Mouse (Mus musculus) kidney, adult 2 months (tissue): ENCODE measurements at regions not wholly inside any gene's neighbourhood (a gene's known extent, or its start where the extent isn't known, plus 50 kb on each side); places are given as distances from the start of the nearest gene placed in this dataset.
A peak's percentile ranks its signal among the peaks of the same experiment; 100 is the strongest.

Experiments
- DNase-seq: peaks from one replicate; pipeline ENCODE4 v3.0.0; 2021
- H3K27ac ChIP-seq: fragments of 200-500 bp; 2 replicates; pipeline ENCODE4 v1.5.1; 2012; ENCODE audit warnings: low read depth, low read length, control low read depth, inconsistent platforms; ENCODE audit not compliant: insufficient read depth
- H3K27me3 ChIP-seq: fragments of 200-500 bp; replicated peaks from 2 replicates; pipeline ENCODE4 v1.6.1; 2012; ENCODE audit warnings: mild to moderate bottlenecking, moderate library complexity, low read length, inconsistent platforms; ENCODE audit not compliant: control insufficient read depth, insufficient read depth
- H3K36me3 ChIP-seq: fragments of 200-500 bp; 2 replicates; pipeline ENCODE4 v1.6.1; 2012; ENCODE audit warnings: mild to moderate bottlenecking, moderate library complexity, low read length, inconsistent platforms; ENCODE audit not compliant: control insufficient read depth, insufficient read depth
- H3K4me1 ChIP-seq: fragments of 200-500 bp; 2 replicates; pipeline ENCODE4 v1.6.1; 2011; ENCODE audit warnings: low read length; ENCODE audit not compliant: control insufficient read depth, insufficient read depth
- H3K4me3 ChIP-seq: fragments of 200-500 bp; 2 replicates; pipeline ENCODE4 v1.5.1; 2011; ENCODE audit warnings: mild to moderate bottlenecking, low read depth, low read length, control low read depth; ENCODE audit not compliant: insufficient read depth
- CTCF ChIP-seq: fragments of 200-500 bp; conservative IDR thresholded peaks from 2 replicates; pipeline ENCODE4 v1.5.1; 2011; ENCODE audit warnings: low read depth, mild to moderate bottlenecking, control low read depth, low read length, moderate library complexity, mixed read lengths; ENCODE audit not compliant: insufficient read depth, insufficient read length
- POLR2A ChIP-seq: fragments of 200-500 bp; IDR thresholded peaks from one replicate; pipeline ENCODE4 v1.6.1; 2011; ENCODE audit warnings: low read depth, low read length, control low read depth
- whole genome bisulfite sequencing: fragments of 180-500 bp; shearing (Covaris S2); methylation state at CpG from one replicate; pipeline ENCODE4 v1.1.7; 2018; 5-methylcytosine and 5-hydroxymethylcytosine counted together

DNA sequence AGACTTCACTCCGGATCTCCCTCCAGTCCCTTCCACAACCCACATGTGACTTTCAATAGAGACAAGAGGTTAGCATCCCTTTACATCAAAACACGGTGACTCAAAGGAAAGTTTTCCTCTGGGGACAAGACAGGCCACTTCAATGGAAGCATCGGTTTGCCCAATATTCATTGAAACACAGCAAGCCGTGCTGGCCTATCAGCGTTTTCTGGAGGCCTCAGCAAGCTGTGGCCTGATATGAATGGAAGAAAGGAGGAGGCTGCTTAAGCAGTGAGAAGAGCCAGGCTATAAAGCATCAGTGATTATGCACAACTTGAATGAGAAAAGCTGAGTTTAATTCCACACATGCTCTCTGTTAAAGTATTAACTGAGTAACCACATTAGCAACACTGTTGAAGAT lies 125.3 kb upstream of the Map3k7 start:
- DNase-seq: no peak
- H3K4me3 ChIP-seq: no peak overlapping the region
- no peaks in the 10 kb centered on the region for H3K36me3 ChIP-seq
- H3K4me1 ChIP-seq: no peaks in the 10 kb centered on the region
- no peaks in the 10 kb centered on the region for H3K27me3 ChIP-seq
- 59% methylated on average over 5 of the region's 5 CpGs for WGBS
- TF ChIP-seq CTCF (no peak), POLR2A (no peak)
- no peak overlapping the region for H3K27ac ChIP-seq

DNA sequence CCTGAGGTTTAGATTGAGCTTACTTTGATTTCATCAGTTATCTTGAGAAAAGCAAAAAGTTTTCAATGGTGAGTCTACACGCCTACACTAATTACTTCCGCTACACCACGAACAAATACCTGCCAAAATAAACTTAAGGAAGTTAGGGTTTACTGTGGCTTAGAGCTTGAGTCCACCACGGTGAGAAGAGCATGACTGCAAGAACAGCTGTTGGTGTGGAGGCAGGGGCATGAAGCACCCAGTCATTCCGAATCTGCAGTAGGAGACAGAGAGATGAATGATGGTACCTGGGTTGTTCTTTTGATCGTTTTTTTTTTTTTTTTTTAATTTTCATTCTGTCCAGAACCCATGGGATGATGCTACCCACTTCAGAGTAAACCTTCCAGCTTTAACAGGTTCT lies 114.1 kb upstream of the Map3k7 start:
- H3K4me1 ChIP-seq: no peaks in the 10 kb centered on the region
- WGBS: 58% methylated on average over 6 of the region's 6 CpGs
- TF ChIP-seq POLR2A (no peak), CTCF (no peak)
- no peak for DNase-seq
- no peak overlapping the region for H3K27ac ChIP-seq
- no peak overlapping the region for H3K4me3 ChIP-seq
- no peaks in the 10 kb centered on the region for H3K36me3 ChIP-seq
- no peaks in the 10 kb centered on the region for H3K27me3 ChIP-seq

DNA sequence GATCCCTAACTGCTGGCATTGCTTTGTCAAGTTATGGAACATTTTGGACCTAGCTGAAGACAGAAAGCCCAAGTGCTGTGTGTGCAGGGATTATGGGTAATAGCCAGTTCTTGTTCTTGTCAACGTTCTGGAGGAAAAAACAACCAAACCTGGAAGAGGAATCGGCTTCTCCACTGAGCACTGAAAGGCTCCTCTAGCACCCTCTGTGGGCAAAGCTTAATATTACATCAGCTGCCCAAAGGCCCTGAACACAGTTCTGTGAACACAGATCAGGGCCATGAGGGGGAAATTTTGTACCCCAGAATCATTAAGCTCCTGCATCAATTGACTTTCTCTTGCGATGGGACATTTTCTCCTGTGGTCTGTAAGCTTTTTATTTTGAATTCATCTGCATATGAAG lies 112.9 kb upstream of the Map3k7 start:
- 37% methylated on average over 3 of the region's 3 CpGs for WGBS
- no peak; the same call in 1 of the 2 replicates for TF ChIP-seq CTCF
- no peak for TF ChIP-seq POLR2A
- H3K36me3 ChIP-seq: no peaks in the 10 kb centered on the region
- H3K27me3 ChIP-seq: no peaks in the 10 kb centered on the region
- H3K4me3 ChIP-seq: no peak overlapping the region
- H3K27ac ChIP-seq: no peak overlapping the region
- peak; percentile 31 for DNase-seq
- no peaks in the 10 kb centered on the region for H3K4me1 ChIP-seq

DNA sequence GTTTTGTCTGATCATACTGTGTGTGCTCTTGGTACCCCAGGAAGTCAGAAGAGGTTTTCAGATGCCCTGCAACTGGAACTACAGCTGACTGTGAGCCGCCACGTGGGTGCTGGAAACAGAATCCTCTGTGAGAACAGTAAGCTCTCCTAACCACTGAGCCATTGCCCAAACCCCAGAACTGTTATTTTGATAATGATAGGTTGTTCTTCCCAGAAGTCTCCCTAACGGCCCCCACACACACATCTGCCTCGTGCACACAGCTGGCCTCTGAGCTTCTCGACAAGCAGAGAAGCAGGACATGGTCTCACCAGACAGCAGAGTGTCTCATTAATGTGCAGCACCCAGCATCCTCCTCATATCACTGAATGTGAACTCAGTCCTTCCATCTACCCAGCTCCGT lies 110.0 kb upstream of the Map3k7 start:
- no peaks in the 10 kb centered on the region for H3K36me3 ChIP-seq
- WGBS: 72% methylated on average over 6 of the region's 6 CpGs
- TF ChIP-seq POLR2A (no peak), CTCF (no peak)
- DNase-seq: no peak
- H3K27me3 ChIP-seq: no peaks in the 10 kb centered on the region
- no peaks in the 10 kb centered on the region for H3K4me1 ChIP-seq
- H3K4me3 ChIP-seq: no peak overlapping the region
- H3K27ac ChIP-seq: no peak overlapping the region

DNA sequence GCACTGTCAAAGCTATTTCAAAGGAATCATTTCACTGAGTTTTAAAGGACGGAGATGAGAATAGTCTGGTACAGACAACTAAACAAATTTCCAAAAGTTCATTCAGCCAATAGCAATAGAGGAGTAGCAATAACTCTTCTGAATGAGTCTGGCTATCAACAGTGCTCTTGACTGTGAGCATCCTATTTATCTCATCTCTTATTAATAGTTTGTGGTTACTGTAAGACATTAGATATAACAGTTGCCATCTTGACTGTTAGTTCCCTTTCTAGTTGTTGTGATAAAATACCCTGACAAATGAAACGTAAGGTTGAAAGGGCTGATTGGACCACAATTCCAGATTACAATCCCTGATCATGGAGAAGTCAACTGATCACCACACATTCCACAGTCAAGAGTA lies 103.5 kb upstream of the Map3k7 start:
- no peaks in the 10 kb centered on the region for H3K36me3 ChIP-seq
- no peaks in the 10 kb centered on the region for H3K4me1 ChIP-seq
- H3K27ac ChIP-seq: no peak overlapping the region
- TF ChIP-seq POLR2A (no peak), CTCF (no peak)
- no peak overlapping the region for H3K4me3 ChIP-seq
- H3K27me3 ChIP-seq: no peaks in the 10 kb centered on the region
- WGBS: 92% methylated on average over 2 of the region's 2 CpGs
- DNase-seq: no peak

GRCm38 (mm10) chr4:31861172-31861571 lies 102.7 kb upstream of the Map3k7 start:
- DNase-seq: no peak
- no peak for TF ChIP-seq CTCF
- TF ChIP-seq POLR2A: no peak
- 60% methylated on average over 3 of the region's 3 CpGs for WGBS
- no peaks in the 10 kb centered on the region for H3K4me1 ChIP-seq
- H3K27ac ChIP-seq: no peak overlapping the region
- H3K36me3 ChIP-seq: no peaks in the 10 kb centered on the region
- H3K27me3 ChIP-seq: no peaks in the 10 kb centered on the region
- no peak overlapping the region for H3K4me3 ChIP-seq

DNA sequence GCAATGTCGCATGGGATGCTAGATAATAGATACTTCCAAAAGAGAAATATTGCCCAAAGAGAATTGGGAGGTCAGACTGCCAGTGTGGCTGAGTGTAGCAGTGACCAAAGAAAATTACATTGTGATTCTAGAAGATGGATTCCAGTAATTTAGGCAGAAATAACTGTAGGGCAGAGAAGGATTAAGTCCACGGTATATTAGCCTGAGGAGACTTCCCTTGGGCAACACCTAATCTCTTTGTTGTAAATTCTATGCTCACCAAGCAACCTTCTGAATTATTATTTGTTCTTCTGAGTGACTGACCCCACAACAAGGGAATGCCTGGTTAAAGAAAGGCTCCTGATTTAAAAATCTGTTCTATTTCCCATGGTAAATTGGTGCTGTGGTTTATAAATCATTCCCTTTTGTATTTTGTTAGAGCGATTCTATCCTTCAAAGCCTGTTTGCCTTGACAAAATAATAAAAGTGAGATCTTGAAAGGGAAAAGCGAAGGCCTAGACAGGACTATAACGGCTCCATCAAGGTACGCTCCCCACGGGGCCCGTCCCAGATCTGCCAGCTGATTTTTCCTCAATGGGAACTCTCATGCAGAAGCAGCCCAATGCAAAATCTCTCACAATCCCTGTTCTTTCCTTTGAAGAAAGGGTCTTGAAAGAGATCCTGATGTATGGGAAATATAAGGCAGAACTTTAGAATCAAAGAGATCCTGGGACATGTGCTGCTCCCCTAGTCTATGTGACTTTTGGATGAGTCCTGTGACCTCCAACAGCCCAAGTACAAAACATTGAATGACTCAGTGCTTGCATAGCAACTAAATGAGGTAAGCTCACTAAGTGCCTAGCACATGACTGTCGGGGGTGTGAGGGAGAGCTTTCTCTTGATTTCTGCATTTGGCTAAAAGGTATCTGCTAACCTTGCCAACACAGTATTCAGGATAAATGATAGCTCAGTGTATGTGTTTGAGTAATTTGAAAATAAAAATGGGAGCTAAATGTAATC lies 90.6 kb upstream of the Map3k7 start:
- H3K4me3 ChIP-seq: no peak overlapping the region
- H3K27ac ChIP-seq: no peak overlapping the region
- no peaks in the 10 kb centered on the region for H3K36me3 ChIP-seq
- DNase-seq: no peak
- WGBS: 80% methylated on average over 9 of the region's 9 CpGs
- no peak for TF ChIP-seq POLR2A
- no peak for TF ChIP-seq CTCF
- no peaks in the 10 kb centered on the region for H3K4me1 ChIP-seq
- no peaks in the 10 kb centered on the region for H3K27me3 ChIP-seq

DNA sequence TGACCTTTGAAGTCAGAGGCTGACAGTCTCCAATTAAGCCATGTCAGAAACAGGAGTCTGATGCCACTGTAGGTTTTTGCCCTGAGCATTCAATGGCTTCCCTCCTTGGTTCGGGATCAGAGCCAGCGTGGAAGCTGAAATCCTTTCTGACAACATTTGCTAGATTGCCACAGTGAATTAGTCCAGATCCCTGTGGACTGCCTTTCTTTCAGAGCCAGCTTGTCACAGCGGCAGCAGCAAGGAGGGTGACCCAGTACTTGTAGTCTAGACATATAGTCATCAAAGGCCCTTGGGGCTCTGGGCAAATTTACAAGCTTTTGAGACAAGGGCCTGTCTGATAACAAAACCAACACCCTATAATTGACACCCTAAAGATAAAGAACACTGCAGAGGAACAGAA lies 86.5 kb upstream of the Map3k7 start:
- H3K27ac ChIP-seq: no peak overlapping the region
- TF ChIP-seq CTCF (no peak), POLR2A (no peak)
- no peak overlapping the region for H3K4me3 ChIP-seq
- H3K4me1 ChIP-seq: no peaks in the 10 kb centered on the region
- 78% methylated on average over 3 of the region's 3 CpGs for WGBS
- DNase-seq: no peak
- H3K27me3 ChIP-seq: no peaks in the 10 kb centered on the region
- H3K36me3 ChIP-seq: no peaks in the 10 kb centered on the region
